Mouse (Mus musculus): ENCODE measurements around the gene 4933406M09Rik.

DNA sequence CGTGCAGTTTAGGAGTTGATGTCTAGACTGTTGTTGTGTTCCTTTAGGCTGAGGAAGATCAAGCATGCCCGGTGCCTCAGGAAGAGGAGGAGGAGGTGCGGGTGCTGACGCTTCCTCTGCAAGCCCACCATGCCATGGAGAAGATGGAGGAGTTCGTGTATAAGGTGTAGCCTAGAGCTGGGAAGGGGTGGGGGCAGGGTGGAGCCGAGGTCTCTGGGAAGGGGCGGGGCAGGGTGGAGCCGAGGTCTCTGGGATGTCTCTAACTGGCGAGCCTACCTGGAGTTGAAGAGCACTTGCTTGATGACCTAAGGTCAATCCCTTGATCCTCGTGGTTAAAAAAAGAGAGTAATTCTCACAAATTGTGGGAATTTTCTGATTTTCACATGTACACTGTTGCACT, 38.2 kb downstream of the 4933406M09Rik start:
- TF ChIP-seq CTCF (IDR thresholded peaks at IDR 0.05), result no peak
- TF ChIP-seq EP300 (IDR thresholded peaks at IDR 0.05), result no peak
